Mouse (Mus musculus) forebrain, embryonic 15.5 days (tissue): ENCODE data around the gene Tjap1. TPM values are rescaled to one million over a fixed set of nuclear protein-coding genes. Genes with fewer than 3 reads are reported as not detected.

Experiments used
- ATAC-seq: fragments of 200-750 bp; cut with Nextera tagmentation; replicated peaks from 2 replicates; pipeline ENCODE4 v1.8.0; 2017; ENCODE audit warnings: mild to moderate bottlenecking, moderate TSS enrichment, moderate library complexity
- H3K27ac ChIP-seq: fragments of 300-500 bp; sonication (generic); replicated peaks from 2 replicates; pipeline ENCODE4 v1.5.1; 2015; ENCODE audit warnings: mild to moderate bottlenecking, inconsistent platforms
- H3K27me3 ChIP-seq: fragments of 300-500 bp; sonication (generic); 2 replicates; pipeline ENCODE4 v1.6.1; 2015; ENCODE audit warnings: inconsistent platforms
- H3K36me3 ChIP-seq: fragments of 300-500 bp; sonication (generic); 2 replicates; pipeline ENCODE4 v1.6.1; 2015; ENCODE audit warnings: mild to moderate bottlenecking, inconsistent platforms
- H3K4me1 ChIP-seq: fragments of 300-500 bp; sonication (generic); 2 replicates; pipeline ENCODE4 v1.6.1; 2015; ENCODE audit warnings: inconsistent platforms
- H3K4me2 ChIP-seq: fragments of 300-500 bp; sonication (generic); replicated peaks from 2 replicates; pipeline ENCODE4 v1.6.1; 2015; ENCODE audit warnings: mild to moderate bottlenecking, inconsistent platforms
- H3K4me3 ChIP-seq: fragments of 300-500 bp; sonication (generic); 2 replicates; pipeline ENCODE4 v1.5.1; 2015; ENCODE audit warnings: mild to moderate bottlenecking, inconsistent platforms
- H3K9ac ChIP-seq: fragments of 300-500 bp; sonication (generic); replicated peaks from 2 replicates; pipeline ENCODE4 v1.6.1; 2015; ENCODE audit warnings: mild to moderate bottlenecking, inconsistent platforms
- H3K9me3 ChIP-seq: fragments of 300-500 bp; sonication (generic); 2 replicates; pipeline ENCODE4 v1.6.1; 2016; ENCODE audit warnings: inconsistent platforms
- WGBS: fragments of 180-500 bp; shearing (Covaris S2); methylation state at CpG from one replicate; pipeline ENCODE4 v1.1.7; 2015; ENCODE audit warnings: mixed read lengths; 5-methylcytosine and 5-hydroxymethylcytosine counted together
- microRNA counts: library from miRNA; unstranded; fragments of <30 nt; microRNA quantifications from one replicate; lab custom pipeline; 2016
- microRNA-seq: library from miRNA; unstranded; fragments of <30 nt; microRNA quantifications from one replicate; pipeline ENCODE4, GENCODE M21; 2016
- polyA plus RNA-seq: library from polyadenylated mRNA; unstranded; fragments of >200 nt; fragmentation: Nextera tagmentation; extraction: Ambion mirVana; gene quantifications from 2 replicates; pipeline ENCODE4 v1.2.1, GENCODE M21; 2015

Tjap1 gene
- polyA plus RNA-seq, 1 experiment from 2014 or later: 31.5 TPM

GRCm38 (mm10) chr17:46210550-46210949, 72.3 kb downstream of the Tjap1 start:
- H3K36me3 ChIP-seq: peaks cover 84% of the 10 kb centered on the region
- H3K4me1 ChIP-seq: no peaks in the 10 kb centered on the region
- H3K27ac ChIP-seq: no peak overlapping the region
- no peaks in the 10 kb centered on the region for H3K27me3 ChIP-seq
- 88% methylated on average over 3 of the region's 3 CpGs for WGBS
- no peak overlapping the region for H3K4me2 ChIP-seq
- ATAC-seq: no peak
- no peaks in the 10 kb centered on the region for H3K9me3 ChIP-seq
- no peak overlapping the region for H3K9ac ChIP-seq
- H3K4me3 ChIP-seq: no peak overlapping the region

MicroRNAs encoded within 50 kb of the gene (microRNA counts, 519-probe panel; counts per million panel counts)
- not detected for microRNA mmu-miR-693-3p (lab: Ali Mortazavi, UCI)
- microRNA mmu-miR-693-5p (lab: Ali Mortazavi, UCI): not detected

Small RNA genes within 50 kb of the gene (microRNA-seq; reads per million reads assigned to microRNA genes)
- gene Mir693: 0.66 reads per million

Other genes with a start within 250 kb of the Tjap1 start
- 129 and 134 TPM in 2 replicates for gene Mrps18a, start 172.0 kb downstream of the Tjap1 start, polyA plus RNA-seq
- gene Rsph9, start 138.8 kb downstream of the Tjap1 start, polyA plus RNA-seq: 37.2 and 45.7 TPM in 2 replicates
- gene Mad2l1bp, start 129.5 kb downstream of the Tjap1 start, polyA plus RNA-seq: 27.0 and 28.9 TPM in 2 replicates
- gene Gtpbp2, start 122.0 kb downstream of the Tjap1 start, polyA plus RNA-seq: 41.4 and 45.4 TPM in 2 replicates
- gene Polh, start 80.4 kb downstream of the Tjap1 start, polyA plus RNA-seq: 8.5 and 9.9 TPM in 2 replicates
- 42.4 and 42.7 TPM in 2 replicates for gene Xpo5, start 80.2 kb downstream of the Tjap1 start, polyA plus RNA-seq
- gene Polr1c, start 35.0 kb downstream of the Tjap1 start, polyA plus RNA-seq: 89.5 and 97.2 TPM in 2 replicates
- gene Yipf3, start 34.9 kb downstream of the Tjap1 start, polyA plus RNA-seq: 91.5 and 93.8 TPM in 2 replicates
- 10.0 and 12.0 TPM in 2 replicates for gene Lrrc73, start 29.5 kb downstream of the Tjap1 start, polyA plus RNA-seq
- 7.2 and 9.2 TPM in 2 replicates for gene Dlk2, start 14.4 kb upstream of the Tjap1 start, polyA plus RNA-seq
- gene Abcc10, start 45.3 kb upstream of the Tjap1 start, polyA plus RNA-seq: 6.6 and 8.1 TPM in 2 replicates
- gene Zfp318, start 100.7 kb upstream of the Tjap1 start, polyA plus RNA-seq: 12.8 and 13.5 TPM in 2 replicates
- gene Crip3, start 145.9 kb upstream of the Tjap1 start, polyA plus RNA-seq: 1.1 and 1.2 TPM in 2 replicates
- gene Slc22a7, start 155.4 kb upstream of the Tjap1 start, polyA plus RNA-seq: 0.11 and 0.15 TPM in 2 replicates
- gene Ttbk1, start 204.6 kb upstream of the Tjap1 start, polyA plus RNA-seq: 6.5 and 7.5 TPM in 2 replicates
- 32.1 and 33.3 TPM in 2 replicates for gene Dnph1, start 213.7 kb upstream of the Tjap1 start, polyA plus RNA-seq